Mouse (Mus musculus): ENCODE measurements around the gene Ppp1ca. TPM values are rescaled to one million over a fixed set of nuclear protein-coding genes. Genes with fewer than 3 reads are reported as not detected.

Ppp1ca gene
- polyA plus RNA-seq, 1 experiment: 509 TPM

DNA sequence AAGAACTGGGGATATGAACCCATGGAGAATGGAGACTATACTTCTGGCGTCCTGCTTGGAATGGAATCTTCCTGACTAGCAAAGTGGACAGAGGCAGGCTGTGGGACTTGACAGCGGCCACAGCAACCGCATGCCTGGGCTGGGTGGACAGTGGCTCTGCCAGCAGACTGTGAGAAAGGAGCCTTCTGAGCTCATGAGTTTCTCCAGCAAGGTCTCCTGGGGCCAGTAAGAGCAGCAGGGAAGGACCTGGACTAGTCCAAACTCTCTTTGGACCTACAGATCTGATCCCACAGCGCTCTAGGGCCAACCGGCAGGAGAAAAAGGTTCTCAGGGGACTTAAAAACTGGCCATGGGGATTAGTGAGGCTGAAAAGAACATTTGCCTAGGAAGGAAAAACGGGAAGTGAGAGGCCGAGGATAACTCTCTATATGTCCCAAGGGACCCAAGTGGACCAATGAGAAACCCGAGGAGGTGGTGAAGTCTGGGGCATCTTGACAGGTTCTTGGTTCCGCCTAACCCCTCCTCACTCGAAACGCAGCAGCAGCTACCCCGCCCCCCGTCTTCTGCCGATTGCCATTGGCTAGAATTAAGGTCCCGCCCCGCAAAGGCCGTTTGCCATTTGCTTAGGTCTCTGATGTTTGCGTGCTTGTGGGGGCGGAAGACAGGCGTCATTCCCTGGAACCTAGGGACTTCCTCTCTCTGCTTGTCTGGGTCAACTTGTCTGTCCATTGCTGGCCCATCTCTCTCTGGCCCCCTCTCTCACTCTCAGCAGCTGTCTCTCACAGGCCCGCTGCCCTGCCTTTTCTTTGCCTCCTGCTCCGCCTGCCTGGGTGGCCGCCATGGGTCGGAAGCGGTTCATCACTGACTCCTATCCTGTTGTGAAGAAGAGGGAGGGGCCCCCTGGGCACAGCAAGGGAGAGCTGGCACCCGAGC lies 39.7 kb downstream of the Ppp1ca start, which contains the start of gene Pold4:
Gene Pold4 (plus strand): TSS at position 647 of the 933 bp plus-strand sequence.
- H3K36me3 ChIP-seq (ENCODE audit: control insufficient read depth, insufficient read depth, low read length): no peaks in the 10 kb centered on the region
- H3K27ac ChIP-seq (ENCODE audit: insufficient read depth, low read depth, low read length): peak within 1 kb of the TSS; percentile 97
- peak; percentile 99 for DNase-seq
- H3K4me3 ChIP-seq (ENCODE audit: insufficient read depth, low read depth, low read length): peak within 1 kb of the TSS; percentile 84
- peaks cover 11% of the 10 kb centered on the region for H3K4me1 ChIP-seq (ENCODE audit: control insufficient read depth, insufficient read depth, low read length)
- TF ChIP-seq CTCF (conservative IDR thresholded peaks at IDR 0.05; ENCODE audit: insufficient read depth, insufficient read length, low read depth, low read length) (no peak), POLR2A (IDR thresholded peaks at IDR 0.05; ENCODE audit: low read depth, low read length) (peak; percentile 19)
- no peaks in the 10 kb centered on the region for H3K27me3 ChIP-seq (replicated peaks; ENCODE audit: control insufficient read depth, insufficient read depth, low read length)
- 7% methylated on average over 26 of the region's 26 CpGs for WGBS

DNA sequence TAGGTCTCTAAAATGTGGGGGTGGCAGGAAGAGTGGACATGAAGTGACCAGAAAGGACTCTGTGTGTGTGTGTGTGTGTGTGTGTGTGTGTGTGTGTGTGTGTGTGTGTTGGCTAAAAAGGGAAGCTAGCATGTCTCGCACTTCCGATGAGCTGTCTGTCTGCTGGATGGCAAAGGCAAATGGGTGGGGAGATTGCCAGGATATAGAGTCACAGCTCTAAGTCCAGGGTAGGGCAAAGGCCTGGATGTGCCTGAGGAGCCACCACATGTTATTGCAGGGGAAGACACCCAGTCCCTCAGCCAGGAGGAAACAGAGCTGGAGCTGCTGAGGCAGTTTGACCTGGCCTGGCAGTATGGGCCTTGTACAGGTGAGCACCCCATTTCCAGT lies 40.3 kb downstream of the Ppp1ca start:
- Histone ChIP-seq H3K27ac (ENCODE audit: insufficient read depth, low read depth, low read length) (peak overlapping the region; percentile 97), H3K36me3 (ENCODE audit: control insufficient read depth, insufficient read depth, low read length) (no peaks in the 10 kb centered on the region), H3K4me1 (ENCODE audit: control insufficient read depth, insufficient read depth, low read length) (peaks cover 11% of the 10 kb centered on the region), H3K27me3 (replicated peaks; ENCODE audit: control insufficient read depth, insufficient read depth, low read length) (no peaks in the 10 kb centered on the region), H3K4me3 (ENCODE audit: insufficient read depth, low read depth, low read length) (peak overlapping the region; percentile 84)
- no peak for TF ChIP-seq CTCF (conservative IDR thresholded peaks at IDR 0.05; ENCODE audit: insufficient read depth, insufficient read length, low read depth, low read length)
- TF ChIP-seq POLR2A (IDR thresholded peaks at IDR 0.05; ENCODE audit: low read depth, low read length): no peak
- WGBS: 9% methylated on average over 2 of the region's 2 CpGs
- DNase-seq: no peak

DNA sequence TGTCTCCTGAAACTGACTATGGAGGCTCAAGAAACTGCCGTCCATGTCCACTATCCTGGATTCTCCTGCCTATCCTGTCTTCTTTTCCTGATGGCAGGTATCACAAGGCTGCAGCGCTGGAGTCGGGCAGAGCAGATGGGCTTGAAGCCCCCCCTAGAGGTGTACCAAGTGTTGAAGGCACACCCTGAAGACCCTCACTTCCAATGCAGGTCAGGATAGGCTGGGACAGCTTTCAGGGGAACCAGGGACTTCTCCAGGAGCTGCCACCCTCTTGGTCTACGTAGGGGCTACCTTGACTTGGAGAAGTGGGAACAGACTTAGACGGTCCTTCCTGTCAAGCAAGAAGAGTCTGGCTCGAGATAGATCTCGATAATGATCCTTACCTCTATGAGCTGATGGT lies 40.8 kb downstream of the Ppp1ca start:
- no peak for DNase-seq
- H3K27me3 ChIP-seq (replicated peaks; ENCODE audit: control insufficient read depth, insufficient read depth, low read length): no peaks in the 10 kb centered on the region
- no peak for TF ChIP-seq CTCF (conservative IDR thresholded peaks at IDR 0.05; ENCODE audit: insufficient read depth, insufficient read length, low read depth, low read length)
- TF ChIP-seq POLR2A (IDR thresholded peaks at IDR 0.05; ENCODE audit: low read depth, low read length): no peak
- no peak overlapping the region for H3K27ac ChIP-seq (ENCODE audit: insufficient read depth, low read depth, low read length)
- WGBS: 83% methylated on average over 7 of the region's 7 CpGs
- H3K4me3 ChIP-seq (ENCODE audit: insufficient read depth, low read depth, low read length): no peak overlapping the region
- H3K4me1 ChIP-seq (ENCODE audit: control insufficient read depth, insufficient read depth, low read length): peaks cover 11% of the 10 kb centered on the region
- H3K36me3 ChIP-seq (ENCODE audit: control insufficient read depth, insufficient read depth, low read length): no peaks in the 10 kb centered on the region

DNA sequence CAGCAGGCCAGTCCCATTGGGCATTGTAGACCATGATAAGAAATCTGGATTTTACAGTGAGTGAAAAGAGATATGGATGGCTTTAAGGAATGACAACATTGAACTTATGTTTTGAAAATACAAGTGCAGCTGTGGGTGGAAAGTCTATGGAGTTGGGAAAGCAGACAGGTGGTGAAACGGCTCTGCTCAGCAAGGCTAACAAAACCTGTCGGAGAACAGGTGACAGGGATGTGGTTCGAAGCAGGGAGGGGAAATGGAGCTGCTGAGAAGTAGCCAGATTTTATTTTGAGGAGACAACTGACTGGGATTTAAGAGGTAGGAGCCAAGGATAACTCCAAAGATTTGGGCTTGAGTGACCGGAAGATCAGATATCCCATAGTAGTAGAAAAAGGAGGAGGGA lies 42.7 kb downstream of the Ppp1ca start:
- no peak for DNase-seq
- TF ChIP-seq POLR2A (IDR thresholded peaks at IDR 0.05; ENCODE audit: low read depth, low read length) (no peak), CTCF (conservative IDR thresholded peaks at IDR 0.05; ENCODE audit: insufficient read depth, insufficient read length, low read depth, low read length) (no peak)

DNA sequence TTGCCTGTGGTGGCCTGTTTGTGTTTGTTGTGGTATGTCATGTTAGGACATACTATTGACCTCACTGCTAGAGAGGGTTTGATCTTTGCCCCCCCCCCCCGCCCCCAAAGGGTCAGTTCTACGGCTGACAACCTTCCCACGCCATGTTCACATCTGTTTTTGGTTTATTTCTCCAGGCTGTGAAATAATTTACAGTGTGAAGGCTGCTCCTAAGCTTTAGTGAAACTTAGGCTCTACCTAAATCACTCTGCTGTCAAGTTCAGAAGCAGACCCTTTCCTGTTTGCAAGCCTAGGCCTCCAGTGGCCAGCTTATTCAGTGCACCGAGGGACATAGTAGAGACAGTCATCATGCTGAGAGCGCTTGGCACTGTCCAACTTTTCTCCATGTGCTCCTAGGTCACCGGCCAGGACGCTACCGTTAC lies 48.4 kb downstream of the Ppp1ca start:
- no peak for TF ChIP-seq POLR2A (IDR thresholded peaks at IDR 0.05; ENCODE audit: low read depth, low read length)
- TF ChIP-seq CTCF (conservative IDR thresholded peaks at IDR 0.05; ENCODE audit: insufficient read depth, insufficient read length, low read depth, low read length): no peak

More for the DNA sequence above, 42.7 kb downstream of the Ppp1ca start:
- WGBS: 71% methylated on average over 4 of the region's 4 CpGs
- Histone ChIP-seq H3K4me1 (ENCODE audit: control insufficient read depth, insufficient read depth, low read length) (peaks cover 11% of the 10 kb centered on the region), H3K27ac (ENCODE audit: insufficient read depth, low read depth, low read length) (no peak overlapping the region), H3K27me3 (replicated peaks; ENCODE audit: control insufficient read depth, insufficient read depth, low read length) (no peaks in the 10 kb centered on the region), H3K4me3 (ENCODE audit: insufficient read depth, low read depth, low read length) (no peak overlapping the region), H3K36me3 (ENCODE audit: control insufficient read depth, insufficient read depth, low read length) (no peaks in the 10 kb centered on the region)

DNA sequence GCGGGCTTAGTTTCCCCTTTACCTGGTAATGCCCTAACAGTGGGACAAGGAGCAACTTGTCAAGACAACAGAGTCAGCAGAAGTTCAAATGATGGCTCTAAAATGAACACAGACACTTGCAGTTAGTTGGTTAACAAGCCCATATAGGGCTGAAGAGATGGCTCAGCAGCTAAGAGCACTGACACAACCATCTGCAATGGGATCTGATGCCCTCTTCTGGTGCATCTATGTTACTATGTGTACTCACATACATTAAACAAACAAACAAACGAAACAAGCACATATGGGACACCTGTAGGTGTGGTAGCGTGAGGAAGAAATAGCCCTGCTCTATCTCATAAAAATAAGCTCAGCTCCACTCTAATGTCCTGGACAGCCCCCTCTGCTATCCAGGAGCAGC lies 50.6 kb downstream of the Ppp1ca start:
- TF ChIP-seq CTCF (conservative IDR thresholded peaks at IDR 0.05; ENCODE audit: insufficient read depth, insufficient read length, low read depth, low read length) (no peak), POLR2A (IDR thresholded peaks at IDR 0.05; ENCODE audit: low read depth, low read length) (no peak)
- Histone ChIP-seq H3K27ac (ENCODE audit: insufficient read depth, low read depth, low read length) (no peak overlapping the region), H3K4me1 (ENCODE audit: control insufficient read depth, insufficient read depth, low read length) (no peaks in the 10 kb centered on the region), H3K27me3 (replicated peaks; ENCODE audit: control insufficient read depth, insufficient read depth, low read length) (no peaks in the 10 kb centered on the region), H3K4me3 (ENCODE audit: insufficient read depth, low read depth, low read length) (no peak overlapping the region), H3K36me3 (ENCODE audit: control insufficient read depth, insufficient read depth, low read length) (no peaks in the 10 kb centered on the region)
- no peak for DNase-seq
- WGBS: 79% methylated on average over 3 of the region's 3 CpGs

More for the DNA sequence above, 48.4 kb downstream of the Ppp1ca start:
- no peaks in the 10 kb centered on the region for H3K36me3 ChIP-seq (ENCODE audit: control insufficient read depth, insufficient read depth, low read length)
- H3K27ac ChIP-seq (ENCODE audit: insufficient read depth, low read depth, low read length): no peak overlapping the region
- 55% methylated on average over 8 of the region's 8 CpGs for WGBS
- DNase-seq: no peak
- H3K4me3 ChIP-seq (ENCODE audit: insufficient read depth, low read depth, low read length): no peak overlapping the region
- no peaks in the 10 kb centered on the region for H3K27me3 ChIP-seq (replicated peaks; ENCODE audit: control insufficient read depth, insufficient read depth, low read length)
- H3K4me1 ChIP-seq (ENCODE audit: control insufficient read depth, insufficient read depth, low read length): no peaks in the 10 kb centered on the region

DNA sequence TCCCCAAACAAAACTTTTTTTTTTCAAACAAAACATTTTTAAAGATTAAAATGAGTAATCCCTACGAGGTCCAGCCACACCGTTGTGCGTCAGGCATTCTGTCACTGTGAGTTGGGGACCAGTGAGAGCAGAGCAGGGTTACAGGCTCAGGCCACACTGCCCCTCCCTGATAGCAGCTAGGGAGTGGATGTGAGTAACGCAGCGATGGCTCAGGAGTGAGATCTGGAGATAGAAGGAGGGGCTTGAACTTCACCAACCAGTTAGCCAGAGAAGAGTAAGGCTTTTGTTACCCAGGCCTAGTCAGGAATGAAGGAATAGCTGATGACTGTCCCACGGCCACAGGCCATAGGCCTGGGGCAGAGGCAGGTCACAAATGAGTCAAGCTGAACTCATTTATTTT lies 52.9 kb downstream of the Ppp1ca start:
- no peak overlapping the region for H3K27ac ChIP-seq (ENCODE audit: insufficient read depth, low read depth, low read length)
- TF ChIP-seq POLR2A (IDR thresholded peaks at IDR 0.05; ENCODE audit: low read depth, low read length): no peak
- TF ChIP-seq CTCF (conservative IDR thresholded peaks at IDR 0.05; ENCODE audit: insufficient read depth, insufficient read length, low read depth, low read length): no peak

More for the DNA sequence above, 52.9 kb downstream of the Ppp1ca start:
- Histone ChIP-seq H3K4me3 (ENCODE audit: insufficient read depth, low read depth, low read length) (no peak overlapping the region), H3K4me1 (ENCODE audit: control insufficient read depth, insufficient read depth, low read length) (no peaks in the 10 kb centered on the region), H3K27me3 (replicated peaks; ENCODE audit: control insufficient read depth, insufficient read depth, low read length) (no peaks in the 10 kb centered on the region), H3K36me3 (ENCODE audit: control insufficient read depth, insufficient read depth, low read length) (no peaks in the 10 kb centered on the region)
- no peak for DNase-seq
- whole genome bisulfite sequencing: 91% methylated on average over 6 of the region's 6 CpGs

Other genes with a start within 250 kb of the Ppp1ca start
- gene Aldh3b3, start 233.4 kb upstream of the Ppp1ca start, polyA plus RNA-seq (2012; rRNA removed): 4.7 and 9.2 TPM in 2 replicates
- 2.6 and 3.9 TPM in 2 replicates for gene Aldh3b2, start 219.7 kb upstream of the Ppp1ca start, polyA plus RNA-seq (2012; rRNA removed)
- gene Acy3, start 205.5 kb upstream of the Ppp1ca start, polyA plus RNA-seq (2012; rRNA removed): 1,670 and 2,218 TPM in 2 replicates
- gene Tbx10, start 199.3 kb upstream of the Ppp1ca start, polyA plus RNA-seq (2012; rRNA removed): 0.31 and 0.75 TPM in 2 replicates
- gene Nudt8, start 191.5 kb upstream of the Ppp1ca start, polyA plus RNA-seq (2012; rRNA removed): 19.9 and 20.9 TPM in 2 replicates
- 1.2 and 1.7 TPM in 2 replicates for gene Gm49405, start 191.4 kb upstream of the Ppp1ca start, polyA plus RNA-seq (2012; rRNA removed)
- gene Doc2g, start 188.8 kb upstream of the Ppp1ca start, polyA plus RNA-seq (2012; rRNA removed): 5.1 and 5.5 TPM in 2 replicates
- gene Ndufv1, start 179.3 kb upstream of the Ppp1ca start, polyA plus RNA-seq (2012; rRNA removed): 471 and 532 TPM in 2 replicates
- gene Gstp1, start 154.1 kb upstream of the Ppp1ca start, polyA plus RNA-seq (2012; rRNA removed): 686 and 745 TPM in 2 replicates
- 11.5 and 36.0 TPM in 2 replicates for gene Gstp2, start 146.0 kb upstream of the Ppp1ca start, polyA plus RNA-seq (2012; rRNA removed)
- gene Gstp3, start 132.5 kb upstream of the Ppp1ca start, polyA plus RNA-seq (2012; rRNA removed): 0.72 and 2.3 TPM in 2 replicates
- gene Cabp2, start 110.5 kb upstream of the Ppp1ca start, polyA plus RNA-seq (2012; rRNA removed): 0.66 and 0.92 TPM in 2 replicates
- 134 and 138 TPM in 2 replicates for gene Cdk2ap2, start 94.9 kb upstream of the Ppp1ca start, polyA plus RNA-seq (2012; rRNA removed)
- gene Pitpnm1, start 92.1 kb upstream of the Ppp1ca start, polyA plus RNA-seq (2012; rRNA removed): 41.6 and 46.3 TPM in 2 replicates
- 80.5 and 96.2 TPM in 2 replicates for gene Aip, start 66.2 kb upstream of the Ppp1ca start, polyA plus RNA-seq (2012; rRNA removed)
- 0.03 and 0.05 TPM in 2 replicates for gene Gpr152, start 52.3 kb upstream of the Ppp1ca start, polyA plus RNA-seq (2012; rRNA removed)
- 0.12 and 0.20 TPM in 2 replicates for gene Cabp4, start 48.0 kb upstream of the Ppp1ca start, polyA plus RNA-seq (2012; rRNA removed)
- 176 and 181 TPM in 2 replicates for gene Coro1b, start 43.4 kb upstream of the Ppp1ca start, polyA plus RNA-seq (2012; rRNA removed)
- gene Ptprcap, start 38.5 kb upstream of the Ppp1ca start, polyA plus RNA-seq (2012; rRNA removed): 4.7 and 20.0 TPM in 2 replicates
- 41.0 and 41.8 TPM in 2 replicates for gene Rps6kb2, start 28.7 kb upstream of the Ppp1ca start, polyA plus RNA-seq (2012; rRNA removed)
- 3.8 and 4.0 TPM in 2 replicates for gene Carns1, start 16.6 kb upstream of the Ppp1ca start, polyA plus RNA-seq (2012; rRNA removed)
- 2.3 and 9.1 TPM in 2 replicates for gene Tbc1d10c, start 781 bp upstream of the Ppp1ca start, polyA plus RNA-seq (2012; rRNA removed)
- 18.4 and 19.2 TPM in 2 replicates for gene Rad9a, start 9.6 kb downstream of the Ppp1ca start, polyA plus RNA-seq (2012; rRNA removed)
- gene Clcf1, start 22.2 kb downstream of the Ppp1ca start, polyA plus RNA-seq (2012; rRNA removed): 13.6 TPM in 2 replicates
- 3.4 TPM in 1 of 2 replicates, not detected in the other for gene AC109138.7, start 22.3 kb downstream of the Ppp1ca start, polyA plus RNA-seq (2012; rRNA removed)
- 96.1 and 99.8 TPM in 2 replicates for gene Pold4, start 39.8 kb downstream of the Ppp1ca start, polyA plus RNA-seq (2012; rRNA removed)
- gene Ssh3, start 77.1 kb downstream of the Ppp1ca start, polyA plus RNA-seq (2012; rRNA removed): 39.0 and 61.4 TPM in 2 replicates
- 4.2 and 5.1 TPM in 2 replicates for gene Ankrd13d, start 91.1 kb downstream of the Ppp1ca start, polyA plus RNA-seq (2012; rRNA removed)
- 56.7 and 60.3 TPM in 2 replicates for gene Grk2, start 114.2 kb downstream of the Ppp1ca start, polyA plus RNA-seq (2012; rRNA removed)
- gene Kdm2a, start 206.2 kb downstream of the Ppp1ca start, polyA plus RNA-seq (2012; rRNA removed): 74.3 and 89.5 TPM in 2 replicates
- 35.1 and 35.6 TPM in 2 replicates for gene Rhod, start 247.4 kb downstream of the Ppp1ca start, polyA plus RNA-seq (2012; rRNA removed)